Comparison of ENCODE assay signal across 28 mouse cellular contexts in the genomic region with DNA sequence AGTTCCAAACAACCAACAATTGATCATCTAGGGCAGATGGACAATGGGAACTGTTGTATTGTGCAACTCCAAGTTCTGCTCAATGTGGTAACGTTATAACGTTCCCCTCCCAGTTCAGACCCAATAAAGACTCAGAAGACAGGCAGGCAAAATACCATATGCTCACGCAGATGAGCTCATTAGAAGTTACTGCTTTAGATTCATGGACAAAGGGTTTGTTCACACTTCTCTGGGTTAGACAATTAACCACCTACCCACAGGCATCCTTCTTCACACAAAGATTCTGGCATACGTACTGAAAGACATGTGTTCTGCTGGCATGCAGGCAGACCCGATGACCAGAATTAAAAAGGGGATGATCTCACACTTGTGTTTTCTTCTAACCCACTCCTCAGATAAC.
"Had no signal": no experiment of that assay in that cellular context is flagged by ENCODE, and none has a peak within 500 bp of the region (broad histone marks: within the 10 kb centered on the region; RNA-seq: fewer than 3 reads in every experiment).

No protein-coding gene starts in this region.

- H3K4me3 ChIP-seq: heart, embryonic 10.5 days; heart, embryonic 12.5 days; hindbrain, embryonic 10.5 days; hindbrain, embryonic 12.5 days; intestine, embryonic 15.5 days; layer of hippocampus, adult 2 months; left cerebral cortex, adult 2 months; limb, embryonic 10.5 days; limb, embryonic 12.5 days; liver, embryonic 13.5 days; liver, embryonic 15.5 days had no signal

- DNase-seq: gastrocnemius, postnatal 10 days; gastrocnemius, postnatal 25 days; heart, adult 18-20 months; heart, postnatal 10 days; heart, postnatal 4 days; kidney, adult 18-20 months; kidney, adult 8-10 months; kidney, postnatal 10 days; kidney, postnatal 25 days; kidney, postnatal 4 days; liver; liver, embryonic 13.5 days; liver, postnatal 0 days had no signal

- H3K9ac ChIP-seq: heart, embryonic 12.5 days; hindbrain, embryonic 12.5 days; hindbrain, embryonic 14.5 days; intestine, embryonic 15.5 days; limb, embryonic 12.5 days; liver, embryonic 13.5 days; liver, embryonic 15.5 days; liver, postnatal 0 days had no signal

- ATAC-seq: hindbrain, embryonic 16.5 days; inflammation-experienced regulatory T-cells, adult 6 months; intestine, embryonic 15.5 days; intestine, postnatal 0 days; liver, postnatal 0 days had no signal

- H3K4me2 ChIP-seq: heart, embryonic 12.5 days; hindbrain, embryonic 12.5 days; hindbrain, embryonic 14.5 days; intestine, embryonic 15.5 days; limb, embryonic 12.5 days; liver, embryonic 11.5 days; liver, embryonic 13.5 days; liver, embryonic 15.5 days had no signal

- H3K9me3 ChIP-seq: heart, embryonic 10.5 days; heart, embryonic 12.5 days; hindbrain, embryonic 10.5 days; hindbrain, embryonic 12.5 days; intestine, embryonic 15.5 days; limb, embryonic 10.5 days; limb, embryonic 12.5 days; liver, embryonic 13.5 days; liver, embryonic 15.5 days had no signal

- H3K4me1 ChIP-seq: hindbrain, embryonic 10.5 days; hindbrain, embryonic 12.5 days; intestine, embryonic 15.5 days; limb, embryonic 10.5 days; liver, embryonic 13.5 days; liver, embryonic 15.5 days had no signal

- H3K27ac ChIP-seq: heart, embryonic 10.5 days; hindbrain, embryonic 10.5 days; hindbrain, embryonic 12.5 days; hindbrain, embryonic 14.5 days; intestine, embryonic 15.5 days; layer of hippocampus, adult 2 months; left cerebral cortex, adult 2 months; limb, embryonic 10.5 days; limb, embryonic 12.5 days; liver, embryonic 13.5 days; liver, embryonic 15.5 days had no signal

- H3K36me3 ChIP-seq: heart, embryonic 10.5 days; heart, embryonic 12.5 days; hindbrain, embryonic 10.5 days; hindbrain, embryonic 12.5 days; intestine, embryonic 15.5 days; limb, embryonic 10.5 days; limb, embryonic 12.5 days; liver, embryonic 13.5 days; liver, embryonic 15.5 days had no signal

- H3K27me3 ChIP-seq: heart, embryonic 12.5 days; hindbrain, embryonic 12.5 days; intestine, embryonic 15.5 days; liver, embryonic 13.5 days; liver, embryonic 15.5 days had no signal
